Mouse (Mus musculus): ENCODE results near the gene Clec2g.
"Not testable (repeated sequence)": the region's sequence is repeated elsewhere in the genome, so short reads cannot be mapped to it uniquely, and the experiment has no call there.

The Clec2g gene

GRCm38 (mm10) chr6:128972156-128972555, 38.0 kb downstream of the Clec2g start:
- DNase-seq, result no peak

- DNase-seq, result no peak
Observed at GRCm38 (mm10) chr6:128972687-128973438, 38.7 kb downstream of the Clec2g start.

- DNase-seq, result no peak
Observed at GRCm38 (mm10) chr6:128973439-128973697, 39.2 kb downstream of the Clec2g start.

GRCm38 (mm10) chr6:128974850-128975249, 40.7 kb downstream of the Clec2g start:
- not testable (repeated sequence) for DNase-seq

GRCm38 (mm10) chr6:128976194-128976593, 42.0 kb downstream of the Clec2g start:
- DNase-seq, result no peak

- DNase-seq, result not testable (repeated sequence)
Observed at GRCm38 (mm10) chr6:128981951-128982541, 47.9 kb downstream of the Clec2g start.

GRCm38 (mm10) chr6:128992337-128992736, 58.2 kb downstream of the Clec2g start:
- no peak for DNase-seq

- no peak for DNase-seq
Observed at GRCm38 (mm10) chr6:128992753-128993152, 58.6 kb downstream of the Clec2g start.

GRCm38 (mm10) chr6:128993221-128993620, 59.0 kb downstream of the Clec2g start:
- DNase-seq, result no peak

GRCm38 (mm10) chr6:128994336-128994735, 60.2 kb downstream of the Clec2g start:
- DNase-seq, result no peak

- DNase-seq, result no peak
Observed at GRCm38 (mm10) chr6:128994742-128995141, 60.6 kb downstream of the Clec2g start.

- DNase-seq, result no peak
Observed at GRCm38 (mm10) chr6:128995250-128996053, 61.3 kb downstream of the Clec2g start.

- DNase-seq, result no peak
Observed at GRCm38 (mm10) chr6:128996054-128996767, 62.0 kb downstream of the Clec2g start.

- DNase-seq, result no peak
Observed at GRCm38 (mm10) chr6:128996768-128997442, 62.7 kb downstream of the Clec2g start.

- DNase-seq, result no peak
Observed at GRCm38 (mm10) chr6:129001392-129001791, 67.2 kb downstream of the Clec2g start.

- no peak for DNase-seq
Observed at GRCm38 (mm10) chr6:129008552-129008951, 74.4 kb downstream of the Clec2g start.

GRCm38 (mm10) chr6:129009846-129010504, 75.8 kb downstream of the Clec2g start:
- DNase-seq, result not testable (repeated sequence)

GRCm38 (mm10) chr6:129010505-129010873, 76.3 kb downstream of the Clec2g start:
- DNase-seq, result no peak

GRCm38 (mm10) chr6:129012012-129012411, 77.8 kb downstream of the Clec2g start:
- not testable (repeated sequence) for DNase-seq

GRCm38 (mm10) chr6:129012966-129013365, 78.8 kb downstream of the Clec2g start:
- no peak for DNase-seq

GRCm38 (mm10) chr6:129013762-129014276, 79.6 kb downstream of the Clec2g start:
- DNase-seq, result no peak

- DNase-seq, result no peak
Observed at GRCm38 (mm10) chr6:129014399-129014798, 80.2 kb downstream of the Clec2g start.

Measured in layer of hippocampus, adult 9-11 months (tissue).